Comparison of ENCODE assay signal across 8 mouse cellular contexts in genomic region chr13:104518312-104519005, GRCm38 (mm10).
DNase-seq lines count a peak whose midpoint lies in the region; ATAC-seq and TF ChIP-seq lines count a peak whose summit lies in the region.

No protein-coding gene starts in this region.

- peak overlapping the region; percentile 35 for H3K4me3 ChIP-seq in cortical plate, adult 2 months (ENCODE audit: insufficient read depth, low read length)
- H3K4me3 ChIP-seq in gastrocnemius, adult 2 months: peak overlapping the region; percentile 61
- peak overlapping the region; percentile 36 for H3K4me3 ChIP-seq in hindbrain, embryonic 15.5 days
- peak overlapping the region; percentile 40 for H3K4me3 ChIP-seq in lung, embryonic 16.5 days (ENCODE audit: low read length)

- intact Hi-C loops in gastrocnemius, adult 2 months (cut with DNase I): no loop called here

- TF ChIP-seq POLR2A in cortical plate, adult 2 months (IDR thresholded peaks at IDR 0.05; ENCODE audit: extremely low read depth, insufficient read depth, low read length): peak; percentile 60; the same call in 1 of the 2 replicates

- peak; percentile 96 for ATAC-seq in hindbrain, embryonic 15.5 days (ENCODE audit: low FRiP score, low read depth)
- peak; percentile 94 for ATAC-seq in lung, embryonic 16.5 days (ENCODE audit: low read depth)

- no peaks in the 10 kb centered on the region for H3K9me3 ChIP-seq in hindbrain, embryonic 15.5 days
- no peaks in the 10 kb centered on the region for H3K9me3 ChIP-seq in lung, embryonic 16.5 days (ENCODE audit: control insufficient read depth, low read length)

- H3K9ac ChIP-seq in hindbrain, embryonic 15.5 days: peak overlapping the region; percentile 53
- H3K9ac ChIP-seq in lung, embryonic 16.5 days (ENCODE audit: low read length): peak overlapping the region; percentile 62

- H3K27me3 ChIP-seq in hindbrain, embryonic 15.5 days: no peaks in the 10 kb centered on the region
- no peaks in the 10 kb centered on the region for H3K27me3 ChIP-seq in lung, embryonic 16.5 days (ENCODE audit: control insufficient read depth, insufficient read depth, low read depth, low read length)

- 3% methylated on average over 19 of the region's 19 CpGs for WGBS in hindbrain, embryonic 15.5 days
- 21% methylated on average over 19 of the region's 19 CpGs for WGBS in lung, embryonic 16.5 days

- DNase-seq in NIH3T3 (ENCODE audit: low read depth): peak; percentile 81
- peak; percentile 91 for DNase-seq in gastrocnemius, adult 2 months
- DNase-seq in layer of hippocampus, postnatal 25 days (ENCODE audit: extremely low spot score in 1 of 2, low spot score in 1 of 2): peak; percentile 73 to 79
- peak; percentile 91 for DNase-seq in right cerebral cortex, adult 18-20 months
- no peak for DNase-seq in thymus, postnatal 14 days

- H3K27ac ChIP-seq in cortical plate, adult 2 months (ENCODE audit: insufficient read depth, low read length): peak overlapping the region; percentile 83; the same call in 1 of the 2 replicates
- peak overlapping the region; percentile 72 for H3K27ac ChIP-seq in gastrocnemius, adult 2 months
- H3K27ac ChIP-seq in hindbrain, embryonic 15.5 days (replicated peaks): peak overlapping the region; percentile 87
- H3K27ac ChIP-seq in lung, embryonic 16.5 days (ENCODE audit: low read length): peak overlapping the region; percentile 75

- TF ChIP-seq CTCF in cortical plate, adult 2 months (IDR thresholded peaks at IDR 0.05; ENCODE audit: extremely low read depth, insufficient read depth, low read length): no peak
- TF ChIP-seq CTCF in gastrocnemius, adult 2 months (IDR thresholded peaks at IDR 0.05): no peak

- H3K36me3 ChIP-seq in hindbrain, embryonic 15.5 days: no peaks in the 10 kb centered on the region
- H3K36me3 ChIP-seq in lung, embryonic 16.5 days (ENCODE audit: control insufficient read depth, insufficient read depth, low read length): no peaks in the 10 kb centered on the region

- 0 out of 2 replicates have a peak, but pooled peaks cover 3% of the 10 kb centered on the region for H3K4me1 ChIP-seq in cortical plate, adult 2 months (ENCODE audit: control insufficient read depth, insufficient read depth, low read length)
- H3K4me1 ChIP-seq in hindbrain, embryonic 15.5 days (replicated peaks): peaks cover 18% of the 10 kb centered on the region
- H3K4me1 ChIP-seq in lung, embryonic 16.5 days (replicated peaks; ENCODE audit: control insufficient read depth, insufficient read depth, low read length): peaks cover 10% of the 10 kb centered on the region; the same call in 1 of the 2 replicates

- H3K4me2 ChIP-seq in hindbrain, embryonic 15.5 days: peak overlapping the region; percentile 61
- H3K4me2 ChIP-seq in lung, embryonic 16.5 days (ENCODE audit: low read depth, low read length): peak overlapping the region; percentile 65
